Mouse (Mus musculus) spleen, embryonic (tissue): ENCODE data around the gene Ltbp4.

Source experiments
- CTCF ChIA-PET: fragments of 350-600 bp; sonication (Branson Sonifier 250); formaldehyde crosslinking; loops from one replicate; lab custom pipeline; 2022; lab: Charles Lee

Gene Ltbp4

GRCm38 (mm10) chr7:27329981-27330380 lies 7.5 kb downstream of the Ltbp4 start:
- CTCF ChIA-PET, result interaction anchor here (0.6 kb wide), 2 partner anchors 27 to 30 kb away, joined by 3 to 4 read pairs; no protein-coding TSS in a partner anchor

- CTCF ChIA-PET, result interaction anchor here (0.6 kb wide), 2 partner anchors 27 to 30 kb away, joined by 3 to 4 read pairs; no protein-coding TSS in a partner anchor
These were observed 8.1 kb downstream of the Ltbp4 start for GRCm38 (mm10) chr7:27329326-27329947.

GRCm38 (mm10) chr7:27328648-27329047 lies 8.8 kb downstream of the Ltbp4 start:
- CTCF ChIA-PET, result no interaction called here

- CTCF ChIA-PET, result no interaction called here
These were observed 9.3 kb downstream of the Ltbp4 start for GRCm38 (mm10) chr7:27328161-27328560.

- CTCF ChIA-PET, result no interaction called here
These were observed 10.0 kb downstream of the Ltbp4 start for GRCm38 (mm10) chr7:27327500-27327899.

- CTCF ChIA-PET, result no interaction called here
These were observed 11.2 kb downstream of the Ltbp4 start for GRCm38 (mm10) chr7:27326101-27326880.

- CTCF ChIA-PET, result no interaction called here
These were observed 11.8 kb downstream of the Ltbp4 start for GRCm38 (mm10) chr7:27325697-27326096.

- CTCF ChIA-PET, result no interaction called here
These were observed 12.6 kb downstream of the Ltbp4 start for GRCm38 (mm10) chr7:27324928-27325327.

- CTCF ChIA-PET, result no interaction called here
These were observed 13.3 kb downstream of the Ltbp4 start for GRCm38 (mm10) chr7:27324161-27324560.

GRCm38 (mm10) chr7:27323001-27323400 lies 14.5 kb downstream of the Ltbp4 start:
- CTCF ChIA-PET, result no interaction called here

GRCm38 (mm10) chr7:27322291-27322690 lies 15.2 kb downstream of the Ltbp4 start:
- CTCF ChIA-PET, result interaction anchor here (0.6 kb wide), 1 partner anchor 80 kb away, joined by 3 read pairs; no protein-coding TSS in a partner anchor

- CTCF ChIA-PET, result no interaction called here
These were observed 18.1 kb downstream of the Ltbp4 start for GRCm38 (mm10) chr7:27319411-27319810.

GRCm38 (mm10) chr7:27315958-27316357 lies 21.5 kb downstream of the Ltbp4 start:
- CTCF ChIA-PET, result no interaction called here

GRCm38 (mm10) chr7:27314393-27314792 lies 23.1 kb downstream of the Ltbp4 start:
- CTCF ChIA-PET, result no interaction called here

GRCm38 (mm10) chr7:27311651-27312284 lies 25.7 kb downstream of the Ltbp4 start:
- CTCF ChIA-PET, result no interaction called here

- CTCF ChIA-PET, result interaction anchor here (0.6 kb wide), 1 partner anchor 29 kb away, joined by 4 read pairs; no protein-coding TSS in a partner anchor
These were observed 26.4 kb downstream of the Ltbp4 start for GRCm38 (mm10) chr7:27310996-27311535.

- CTCF ChIA-PET, result interaction anchor here (0.7 kb wide), 1 partner anchor 23 kb away, joined by 21 read pairs; no protein-coding TSS in a partner anchor
These were observed 27.2 kb downstream of the Ltbp4 start for GRCm38 (mm10) chr7:27310306-27310705.

GRCm38 (mm10) chr7:27309832-27310231 lies 27.7 kb downstream of the Ltbp4 start:
- CTCF ChIA-PET, result interaction anchor here (0.6 to 0.7 kb wide), 2 partner anchors 23 to 36 kb away, joined by 5 to 21 read pairs; no protein-coding TSS in a partner anchor

- CTCF ChIA-PET, result no interaction called here
These were observed 28.5 kb downstream of the Ltbp4 start for GRCm38 (mm10) chr7:27308821-27309549.

- CTCF ChIA-PET, result interaction anchor here (0.7 kb wide), 1 partner anchor 22 kb away, joined by 5 read pairs; no protein-coding TSS in a partner anchor
These were observed 29.9 kb downstream of the Ltbp4 start for GRCm38 (mm10) chr7:27307551-27307950.
